Comparison of ENCODE assay signal across 13 mouse cellular contexts in the genomic region with DNA sequence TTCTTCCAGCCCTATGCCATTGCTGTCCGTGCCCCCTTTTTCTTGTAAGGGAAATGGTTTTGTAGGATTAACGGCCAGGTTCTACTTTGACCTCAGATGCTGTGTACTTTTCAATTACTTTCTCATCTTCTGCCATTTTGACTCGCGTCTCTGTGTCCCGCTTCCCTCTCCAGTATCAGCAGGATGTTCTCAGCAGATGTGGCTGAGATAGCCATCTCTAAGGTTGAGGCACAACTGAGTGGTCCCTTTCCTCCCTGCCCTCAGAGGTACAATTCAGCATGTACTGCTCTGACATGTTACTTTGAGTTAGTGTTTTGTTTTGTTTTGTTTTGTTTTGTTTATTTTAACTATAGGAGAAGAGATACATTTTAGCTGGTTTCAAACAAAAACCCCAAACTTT.
"Had no signal": no experiment of that assay in that cellular context is flagged by ENCODE, and none has a peak within 500 bp of the region (broad histone marks: within the 10 kb centered on the region; RNA-seq: fewer than 3 reads in every experiment).

No protein-coding gene starts in this region.

- H3K4me1 ChIP-seq: lung, embryonic 15.5 days; midbrain, embryonic 15.5 days; neural tube, embryonic 12.5 days; stomach, embryonic 15.5 days had no signal

- H3K4me2 ChIP-seq: liver, embryonic 12.5 days; lung, embryonic 15.5 days; midbrain, embryonic 12.5 days; midbrain, embryonic 15.5 days; neural tube, embryonic 12.5 days; stomach, embryonic 15.5 days had no signal

- H3K4me3 ChIP-seq: liver, embryonic 12.5 days; lung, embryonic 15.5 days; midbrain, embryonic 10.5 days; midbrain, embryonic 12.5 days; midbrain, embryonic 15.5 days; neural tube, embryonic 12.5 days; stomach, embryonic 15.5 days had no signal

- H3K27ac ChIP-seq: liver, embryonic 12.5 days; liver, embryonic 14.5 days; lung, embryonic 15.5 days; midbrain, embryonic 10.5 days; midbrain, embryonic 12.5 days; midbrain, embryonic 15.5 days; neural tube, embryonic 12.5 days; stomach, embryonic 15.5 days; stomach, postnatal 0 days had no signal

- H3K9ac ChIP-seq: liver, embryonic 12.5 days; liver, embryonic 14.5 days; lung, embryonic 15.5 days; midbrain, embryonic 12.5 days; midbrain, embryonic 15.5 days; neural tube, embryonic 12.5 days; stomach, embryonic 15.5 days had no signal

- ATAC-seq: liver, embryonic 12.5 days; midbrain, embryonic 15.5 days had no signal

- DNase-seq: lung, adult 18-20 months; lung, postnatal 10 days; lung, postnatal 4 days; right cerebral cortex, postnatal 14 days had no signal

- H3K9me3 ChIP-seq: liver, embryonic 12.5 days; lung, embryonic 15.5 days; midbrain, embryonic 10.5 days; midbrain, embryonic 12.5 days; midbrain, embryonic 15.5 days; neural tube, embryonic 12.5 days; stomach, embryonic 15.5 days had no signal

- H3K27me3 ChIP-seq: liver, embryonic 12.5 days; lung, embryonic 15.5 days; midbrain, embryonic 12.5 days; midbrain, embryonic 15.5 days; neural tube, embryonic 12.5 days; stomach, embryonic 15.5 days had no signal
